ENCODE assay signal across 21 mouse cellular contexts in the genomic region with DNA sequence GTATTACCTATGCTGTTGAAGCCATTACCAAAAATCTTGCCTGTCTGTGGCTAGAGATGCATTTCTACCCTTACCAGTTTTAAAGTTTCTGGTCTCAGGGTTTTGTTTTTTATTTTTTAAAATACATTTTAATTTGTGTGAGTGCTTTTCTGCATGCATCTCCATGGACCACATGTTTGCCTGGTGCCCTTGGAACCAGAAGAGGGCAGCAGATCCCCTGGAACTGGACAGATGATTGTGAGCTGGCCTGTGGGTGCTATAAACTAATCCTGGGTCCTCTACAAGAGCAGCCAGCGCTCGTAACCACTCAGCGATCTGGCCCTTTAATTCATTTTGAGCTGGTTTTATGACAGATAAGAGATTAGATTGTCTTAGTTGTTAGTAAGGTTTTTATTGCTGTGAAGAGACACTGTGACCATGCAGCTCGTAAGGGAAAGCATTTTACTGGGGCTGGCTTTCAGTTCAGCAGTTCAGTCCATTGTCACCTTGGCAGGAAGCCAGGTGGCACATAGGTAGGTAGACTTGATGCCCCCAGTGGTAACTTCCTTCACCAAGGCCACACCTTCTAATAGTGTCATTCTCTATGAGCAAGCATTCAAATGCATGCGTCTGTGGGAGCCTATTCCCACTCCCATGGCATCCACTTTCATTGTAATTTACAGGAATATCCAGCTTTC. TPM values are rescaled to one million over a fixed set of nuclear protein-coding genes. Genes with fewer than 3 reads are reported as not detected.
A peak's percentile ranks its signal among the peaks of the same experiment; 100 is the strongest.
DNase-seq lines count a peak whose midpoint lies in the region; ATAC-seq and TF ChIP-seq lines count a peak whose summit lies in the region.
"Had no signal": no experiment of that assay in that cellular context is flagged by ENCODE, and none has a peak within 500 bp of the region (broad histone marks: within the 10 kb centered on the region; RNA-seq: fewer than 3 reads in every experiment).

No protein-coding gene starts in this region.

- 0 out of 2 replicates have a peak, but pooled peaks have one; percentile 28 for TF ChIP-seq CTCF in hindbrain, postnatal 0 days (IDR thresholded peaks at IDR 0.05; ENCODE audit: low read depth)
- peak; percentile 28 for TF ChIP-seq CTCF in lung, embryonic 14.5 days (IDR thresholded peaks at IDR 0.05; ENCODE audit: low read depth)
- no peak for TF ChIP-seq CTCF in lung, adult 2 months (IDR thresholded peaks at IDR 0.05; ENCODE audit: insufficient read depth, low read length)
- TF ChIP-seq CTCF in brain, embryonic 14.5 days (IDR thresholded peaks at IDR 0.05; ENCODE audit: borderline replicate concordance, extremely low read depth, insufficient read depth, insufficient read length) = peak; percentile 9; the same call in 1 of the 2 replicates

- peaks cover 2% of the 10 kb centered on the region; the same call in 1 of the 2 replicates for H3K4me1 ChIP-seq in hindbrain, postnatal 0 days (ENCODE audit: insufficient read depth, low read length)
- no peaks in the 10 kb centered on the region for H3K4me1 ChIP-seq in hindbrain, embryonic 11.5 days (replicated peaks; ENCODE audit: control insufficient read depth, insufficient read depth, low read length)
- H3K4me1 ChIP-seq in lung, embryonic 14.5 days (ENCODE audit: insufficient read depth) = no peaks in the 10 kb centered on the region
- no peaks in the 10 kb centered on the region for H3K4me1 ChIP-seq in lung, adult 2 months (ENCODE audit: control insufficient read depth, insufficient read depth, low read length)
- H3K4me1 ChIP-seq: embryonic facial prominence, embryonic 12.5 days; limb, embryonic 10.5 days; midbrain, embryonic 13.5 days had no signal

- no peak for DNase-seq in hindbrain, postnatal 0 days (ENCODE audit: low spot score)
- DNase-seq in hindbrain, embryonic 11.5 days (ENCODE audit: low spot score) = no peak
- no peak for DNase-seq in lung, embryonic 14.5 days
- no peak for DNase-seq in lung, adult 2 months
- DNase-seq in brain, embryonic 14.5 days (ENCODE audit: low read depth) = no peak
- DNase-seq in adrenal gland, postnatal 25 days = no peak
- no peak for DNase-seq in right cerebral cortex, adult 18-20 months
- DNase-seq: cerebellum, adult 8-10 months; gastrocnemius, postnatal 14 days; heart, postnatal 14 days; kidney, adult 8-10 months; kidney, postnatal 4 days; thymus, adult 18-20 months had no signal

- H3K27me3 ChIP-seq in hindbrain, postnatal 0 days (ENCODE audit: insufficient read depth, low read length) = no peaks in the 10 kb centered on the region
- no peaks in the 10 kb centered on the region for H3K27me3 ChIP-seq in hindbrain, embryonic 11.5 days (ENCODE audit: control insufficient read depth, insufficient read depth, low read length)
- no peaks in the 10 kb centered on the region for H3K27me3 ChIP-seq in lung, embryonic 14.5 days (ENCODE audit: insufficient read depth, low read length)
- H3K27me3 ChIP-seq: embryonic facial prominence, embryonic 12.5 days; midbrain, embryonic 13.5 days had no signal

- H3K4me2 ChIP-seq in hindbrain, postnatal 0 days (ENCODE audit: low read depth, low read length) = no peak overlapping the region
- H3K4me2 ChIP-seq in hindbrain, embryonic 11.5 days (replicated peaks; ENCODE audit: low read depth, low read length) = no peak overlapping the region
- H3K4me2 ChIP-seq in lung, embryonic 14.5 days = no peak overlapping the region
- H3K4me2 ChIP-seq: embryonic facial prominence, embryonic 12.5 days; hindbrain, embryonic 14.5 days; midbrain, embryonic 13.5 days had no signal

- H3K9ac ChIP-seq in hindbrain, postnatal 0 days (replicated peaks; ENCODE audit: low read length) = no peak overlapping the region
- no peak overlapping the region for H3K9ac ChIP-seq in hindbrain, embryonic 11.5 days (ENCODE audit: low read depth, low read length)
- H3K9ac ChIP-seq in lung, embryonic 14.5 days = no peak overlapping the region
- H3K9ac ChIP-seq: embryonic facial prominence, embryonic 12.5 days; hindbrain, embryonic 14.5 days; midbrain, embryonic 13.5 days had no signal

- no peak overlapping the region for H3K27ac ChIP-seq in hindbrain, postnatal 0 days
- H3K27ac ChIP-seq in hindbrain, embryonic 11.5 days (ENCODE audit: low read depth, low read length) = no peak overlapping the region
- H3K27ac ChIP-seq in lung, embryonic 14.5 days (ENCODE audit: low read depth) = no peak overlapping the region
- H3K27ac ChIP-seq: embryonic facial prominence, embryonic 12.5 days; heart, embryonic 10.5 days; hindbrain, embryonic 14.5 days; limb, embryonic 10.5 days; macrophage; midbrain, embryonic 13.5 days had no signal

- H3K36me3 ChIP-seq in hindbrain, postnatal 0 days (ENCODE audit: insufficient read depth, low read length) = peaks cover 48% of the 10 kb centered on the region
- H3K36me3 ChIP-seq in hindbrain, embryonic 11.5 days (ENCODE audit: control insufficient read depth, insufficient read depth, low read length) = peaks cover 25% of the 10 kb centered on the region
- H3K36me3 ChIP-seq in lung, embryonic 14.5 days (ENCODE audit: insufficient read depth) = peaks cover 69% of the 10 kb centered on the region

- no peaks in the 10 kb centered on the region for H3K9me3 ChIP-seq in hindbrain, postnatal 0 days (ENCODE audit: low read length)
- H3K9me3 ChIP-seq in hindbrain, embryonic 11.5 days (ENCODE audit: control insufficient read depth, low read length) = no peaks in the 10 kb centered on the region
- H3K9me3 ChIP-seq in lung, embryonic 14.5 days (ENCODE audit: low read depth, low read length) = no peaks in the 10 kb centered on the region
- H3K9me3 ChIP-seq: embryonic facial prominence, embryonic 12.5 days; heart, embryonic 10.5 days; limb, embryonic 10.5 days; midbrain, embryonic 13.5 days had no signal

- no peak for ATAC-seq in hindbrain, postnatal 0 days
- no peak for ATAC-seq in hindbrain, embryonic 11.5 days (ENCODE audit: low FRiP score)
- ATAC-seq in lung, embryonic 14.5 days (ENCODE audit: insufficient read depth) = no peak
- ATAC-seq: midbrain, embryonic 13.5 days had no signal

- no peak for TF ChIP-seq POLR2A in lung, adult 2 months (IDR thresholded peaks at IDR 0.05; ENCODE audit: borderline replicate concordance, extremely low read depth, low read depth, low read length)
- TF ChIP-seq POLR2A in brain, embryonic 14.5 days (IDR thresholded peaks at IDR 0.05; ENCODE audit: borderline replicate concordance, extremely low read depth, insufficient read depth, insufficient read length, poor library complexity, severe bottlenecking) = no peak

- no peak overlapping the region for H3K4me3 ChIP-seq in hindbrain, postnatal 0 days (ENCODE audit: low read length)
- no peak overlapping the region for H3K4me3 ChIP-seq in hindbrain, embryonic 11.5 days (ENCODE audit: low read depth, low read length)
- H3K4me3 ChIP-seq in lung, embryonic 14.5 days (ENCODE audit: low read depth, low read length) = no peak overlapping the region
- H3K4me3 ChIP-seq in lung, adult 2 months (replicated peaks; ENCODE audit: extremely low read depth, low read depth, low read length) = no peak overlapping the region
- H3K4me3 ChIP-seq: embryonic facial prominence, embryonic 12.5 days; heart, embryonic 10.5 days; limb, embryonic 10.5 days; midbrain, embryonic 13.5 days had no signal

- 92% methylated on average over 5 of the region's 5 CpGs for WGBS in hindbrain, postnatal 0 days
- WGBS in hindbrain, embryonic 11.5 days = 97% methylated on average over 5 of the region's 5 CpGs
- WGBS in lung, embryonic 14.5 days = 97% methylated on average over 5 of the region's 5 CpGs
- WGBS in lung, adult 2 months = 93% methylated on average over 5 of the region's 5 CpGs

RNA-seq across cellular contexts. Expression of gene Gm10401, which starts 8.4 kb away (rescaled TPM):
- total RNA-seq in hindbrain, postnatal 0 days (2014; rRNA removed) = not detected in 2 replicates
- 38.5 and 39.3 TPM in 2 replicates for polyA plus RNA-seq in hindbrain, postnatal 0 days (2015; fragmentation: Nextera tagmentation; extraction: Ambion mirVana)
- polyA plus RNA-seq in hindbrain, embryonic 11.5 days (2014; fragmentation: Nextera tagmentation; extraction: Ambion mirVana) = 24.9 and 34.4 TPM in 2 replicates
- 36.4 and 36.5 TPM in 2 replicates for polyA plus RNA-seq in lung, embryonic 14.5 days (2014; fragmentation: Nextera tagmentation; extraction: Ambion mirVana)
- not detected in 2 replicates for polyA plus RNA-seq in lung, adult 2 months (2012; rRNA removed)
- not detected in 2 replicates for polyA plus RNA-seq in brain, embryonic 14.5 days (2012; rRNA removed)
- not detected in 2 replicates for total RNA-seq in adrenal gland, postnatal 25 days (2021)
- total RNA-seq: gastrocnemius, postnatal 14 days; heart, postnatal 14 days; neutrophil, adult 5-6 weeks had no signal
- polyA plus RNA-seq: cortical plate, adult 2 months had no signal

RNA-seq across cellular contexts. Expression of gene Acads, which starts 29.4 kb away (rescaled TPM):
- total RNA-seq in hindbrain, postnatal 0 days (2014; rRNA removed) = 30.3 and 32.5 TPM in 2 replicates
- polyA plus RNA-seq in hindbrain, postnatal 0 days (2015; fragmentation: Nextera tagmentation; extraction: Ambion mirVana) = 22.1 and 25.3 TPM in 2 replicates
- 22.9 and 30.8 TPM in 2 replicates for polyA plus RNA-seq in hindbrain, embryonic 11.5 days (2014; fragmentation: Nextera tagmentation; extraction: Ambion mirVana)
- polyA plus RNA-seq in lung, embryonic 14.5 days (2014; fragmentation: Nextera tagmentation; extraction: Ambion mirVana) = 43.8 and 46.9 TPM in 2 replicates
- 44.9 and 54.3 TPM in 2 replicates for polyA plus RNA-seq in lung, adult 2 months (2012; rRNA removed)
- 25.1 and 27.0 TPM in 2 replicates for polyA plus RNA-seq in brain, embryonic 14.5 days (2012; rRNA removed)
- total RNA-seq in adrenal gland, postnatal 25 days (2021) = 181 and 197 TPM in 2 replicates

RNA-seq across cellular contexts. Expression of gene Unc119b, which starts 45.0 kb away (rescaled TPM):
- total RNA-seq in hindbrain, postnatal 0 days (2014; rRNA removed) = 27.0 and 32.1 TPM in 2 replicates
- 22.5 and 23.4 TPM in 2 replicates for polyA plus RNA-seq in hindbrain, postnatal 0 days (2015; fragmentation: Nextera tagmentation; extraction: Ambion mirVana)
- 46.8 and 57.2 TPM in 2 replicates for polyA plus RNA-seq in hindbrain, embryonic 11.5 days (2014; fragmentation: Nextera tagmentation; extraction: Ambion mirVana)
- 41.9 and 45.4 TPM in 2 replicates for polyA plus RNA-seq in lung, embryonic 14.5 days (2014; fragmentation: Nextera tagmentation; extraction: Ambion mirVana)
- 50.0 and 52.8 TPM in 2 replicates for polyA plus RNA-seq in lung, adult 2 months (2012; rRNA removed)
- 49.7 and 55.0 TPM in 2 replicates for polyA plus RNA-seq in brain, embryonic 14.5 days (2012; rRNA removed)
- 36.2 and 41.3 TPM in 2 replicates for total RNA-seq in adrenal gland, postnatal 25 days (2021)

Comparison
In these comparisons a context has a peak if more than half of its experiments do, and no peak if none do; other contexts are left out.
1. RNA of gene Gm10401, which starts 8.4 kb away (polyA plus RNA-seq): 38.5 to 39.3 TPM in hindbrain, postnatal 0 days, 36.4 to 36.5 TPM in lung, embryonic 14.5 days and 24.9 to 34.4 TPM in hindbrain, embryonic 11.5 days; not detected in brain, embryonic 14.5 days and not detected in lung, adult 2 months; every median in the first group is over 10 times any median in the second.